Mouse (Mus musculus): Measurements from ENCODE around the gene Pald1.

- no peak for TF ChIP-seq POLR2A (IDR thresholded peaks at IDR 0.05; ENCODE audit: insufficient read depth, low read length)
- no peak for TF ChIP-seq CTCF (IDR thresholded peaks at IDR 0.05; ENCODE audit: low read depth, low read length)
Observed at GRCm38 (mm10) chr10:61400407-61400806, 17.1 kb upstream of the Pald1 start.

Measured in ES-Bruce4 (cell line).